Mouse (Mus musculus) embryonic fibroblast, embryonic 13.5 days (primary cell): ENCODE results near the gene Litaf.

Source experiments
- CTCF ChIP-seq: IDR thresholded peaks from 2 replicates; pipeline ENCODE4 v1.5.1; 2011; ENCODE audit warnings: mild to moderate bottlenecking, control low read depth, low read length, moderate library complexity, borderline replicate concordance; ENCODE audit not compliant: insufficient read depth
- POLR2A ChIP-seq: IDR thresholded peaks from 2 replicates; pipeline ENCODE4 v1.6.1; 2011; ENCODE audit warnings: low read depth, mild to moderate bottlenecking, control low read depth, low read length, moderate library complexity

- TF ChIP-seq CTCF: no peak
- TF ChIP-seq POLR2A: no peak
Measured at GRCm38 (mm10) chr16:11093717-11094386, 27.9 kb upstream of the Litaf start.
